Mouse (Mus musculus): ENCODE data around the gene Wls. TPM values are rescaled to one million over a fixed set of nuclear protein-coding genes. Genes with fewer than 3 reads are reported as not detected.
A peak's percentile ranks its signal among the peaks of the same experiment; 100 is the strongest.

Wls gene
- total RNA-seq (2022): 10 to 100 TPM; 15.8 to 28.8 (median 25.4) TPM

GRCm38 (mm10) chr3:159839481-159839880 lies at the start of gene Wls:
Gene Wls, plus strand, starts transcription at chr3:159839672.
- DNase-seq (ENCODE audit: low spot score in 2 of 2): peak; percentile 32 to 49

- no peak for DNase-seq (ENCODE audit: low spot score in 2 of 2)
Measured at GRCm38 (mm10) chr3:159789781-159790180, 49.7 kb upstream of the Wls start.

GRCm38 (mm10) chr3:159831535-159831934 lies 7.9 kb upstream of the Wls start:
- no peak for DNase-seq (ENCODE audit: low spot score in 2 of 2)

GRCm38 (mm10) chr3:159840002-159840816 lies 737 bp downstream of the Wls start:
- DNase-seq (ENCODE audit: low spot score in 2 of 2): peak; percentile 51 to 52

- no peak for DNase-seq (ENCODE audit: low spot score in 2 of 2)
Measured at GRCm38 (mm10) chr3:159840817-159841390, 1.4 kb downstream of the Wls start.

- no peak for DNase-seq (ENCODE audit: low spot score in 2 of 2)
Measured at GRCm38 (mm10) chr3:159841458-159841857, 2.0 kb downstream of the Wls start.

GRCm38 (mm10) chr3:159843135-159843534 lies 3.7 kb downstream of the Wls start:
- no peak for DNase-seq (ENCODE audit: low spot score in 2 of 2)

- no peak for DNase-seq (ENCODE audit: low spot score in 2 of 2)
Measured at GRCm38 (mm10) chr3:159847410-159848016, 8.0 kb downstream of the Wls start.

GRCm38 (mm10) chr3:159848156-159848555 lies 8.7 kb downstream of the Wls start:
- no peak for DNase-seq (ENCODE audit: low spot score in 2 of 2)

GRCm38 (mm10) chr3:159851476-159851875 lies 12.0 kb downstream of the Wls start:
- no peak for DNase-seq (ENCODE audit: low spot score in 2 of 2)

GRCm38 (mm10) chr3:159851980-159852379 lies 12.5 kb downstream of the Wls start:
- no peak for DNase-seq (ENCODE audit: low spot score in 2 of 2)

- no peak for DNase-seq (ENCODE audit: low spot score in 2 of 2)
Measured at GRCm38 (mm10) chr3:159857112-159857511, 17.6 kb downstream of the Wls start.

- DNase-seq (ENCODE audit: low spot score in 2 of 2): no peak
Measured at GRCm38 (mm10) chr3:159865691-159866090, 26.2 kb downstream of the Wls start.

GRCm38 (mm10) chr3:159878983-159879382 lies 39.5 kb downstream of the Wls start:
- DNase-seq (ENCODE audit: low spot score in 2 of 2): no peak

GRCm38 (mm10) chr3:159883325-159883724 lies 43.9 kb downstream of the Wls start:
- DNase-seq (ENCODE audit: low spot score in 2 of 2): no peak

- no peak for DNase-seq (ENCODE audit: low spot score in 2 of 2)
Measured at GRCm38 (mm10) chr3:159884802-159885201, 45.3 kb downstream of the Wls start.

- DNase-seq (ENCODE audit: low spot score in 2 of 2): peak; percentile 14 to 32
Measured at GRCm38 (mm10) chr3:159885271-159885670, 45.8 kb downstream of the Wls start.

- DNase-seq (ENCODE audit: low spot score in 2 of 2): no peak
Measured at GRCm38 (mm10) chr3:159885781-159886400, 46.4 kb downstream of the Wls start.

- DNase-seq (ENCODE audit: low spot score in 2 of 2): no peak
Measured at GRCm38 (mm10) chr3:159890176-159891056, 50.9 kb downstream of the Wls start.

GRCm38 (mm10) chr3:159891057-159891752 lies 51.7 kb downstream of the Wls start:
- DNase-seq (ENCODE audit: low spot score in 2 of 2): no peak
